Mouse (Mus musculus) Patski (cell line): Measurements from ENCODE around the gene Zfp626. TPM values are rescaled to one million over a fixed set of nuclear protein-coding genes. Genes with fewer than 3 reads are reported as not detected.
"Not testable (repeated sequence)": the region's sequence is repeated elsewhere in the genome, so short reads cannot be mapped to it uniquely, and the experiment has no call there.

Experiments used
- ATAC-seq: fragments of 100-300 bp; one replicate; pipeline ENCODE4 v1.8.0; 2021
- CTCF ChIA-PET: fragments of 350-600 bp; sonication (Branson Sonifier 250); formaldehyde crosslinking; loops from one replicate; lab custom pipeline; 2022; ENCODE audit warnings: inconsistent platforms; lab: Charles Lee
- POLR2A ChIA-PET: fragments of 350-600 bp; sonication (Branson Sonifier 250); formaldehyde crosslinking; loops from one replicate; lab custom pipeline; 2022; ENCODE audit warnings: antibody characterized with exemption, inconsistent platforms; lab: Charles Lee
- DNase-seq: peaks from one replicate; pipeline ENCODE4 v3.0.0-alpha.2; 2011; ENCODE audit warnings: low read depth, low spot score
- H3K27me3 ChIP-seq: fragments of 371-371 bp; one replicate; pipeline ENCODE4 v1.5.1; 2021
- CTCF ChIP-seq: fragments of 100-300 bp; IDR thresholded peaks from one replicate; pipeline ENCODE4 v1.5.1; 2021
- in situ Hi-C: fragments of 300-500 bp; cut with MboI; formaldehyde crosslinking; loops from 3 replicates; pipeline ENCODE4 v1.11.1; 2018; ENCODE audit warnings: low pct_unique_long_range_greater_than_20kb, mixed read lengths
- polyA plus RNA-seq: library from polyadenylated mRNA; unstranded; gene quantifications from one replicate; pipeline ENCODE4 v1.2.3, GENCODE M21; 2021

The Zfp626 gene
- polyA plus RNA-seq, 1 experiment from 2014 or later: 4.2 TPM

DNA sequence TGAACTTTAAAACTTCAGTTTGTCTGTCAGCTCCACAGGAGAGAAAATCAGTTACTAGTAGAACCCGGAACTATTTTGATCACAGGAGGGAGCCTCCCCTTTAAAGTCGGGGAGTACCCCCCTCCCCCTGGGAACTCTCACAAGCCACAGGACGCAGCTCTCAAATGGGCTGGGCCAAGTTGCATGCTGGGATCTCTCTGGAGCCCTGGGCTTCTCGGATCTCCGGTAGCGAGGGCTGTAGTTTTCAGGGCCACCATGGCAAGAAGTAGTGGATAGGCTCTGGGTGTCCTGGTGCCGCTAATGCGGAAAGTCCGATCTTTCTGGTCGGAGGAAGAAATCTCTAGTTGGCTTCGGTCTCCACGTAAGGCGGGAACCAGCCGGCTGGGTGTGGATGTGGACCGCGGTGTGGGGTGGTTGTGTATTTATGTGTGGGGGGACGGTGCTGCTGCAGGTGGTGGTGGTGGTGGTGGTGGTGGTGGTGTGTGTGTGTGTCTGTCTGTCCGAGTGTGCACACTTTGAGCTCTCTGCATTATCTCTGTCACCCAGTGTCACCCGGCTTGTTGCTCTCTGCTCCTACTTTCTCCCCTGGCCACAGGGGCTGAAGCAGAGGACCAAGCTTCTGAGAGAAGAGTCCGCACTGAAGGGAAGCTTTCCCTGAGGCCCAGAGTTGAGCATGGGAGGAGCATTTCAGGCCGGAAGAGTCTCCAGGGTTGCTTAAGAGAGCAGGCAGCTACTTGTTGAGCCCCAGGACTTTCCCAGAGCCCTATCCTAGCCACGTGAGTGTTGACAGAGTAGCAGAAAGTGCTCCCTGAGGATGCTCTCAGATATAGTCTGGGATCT, 53.6 kb downstream of the Zfp626 start:
- DNase-seq (peak; percentile 39), ATAC-seq (peak; percentile 93)
- H3K27me3 ChIP-seq: no peaks in the 10 kb centered on the region
- TF ChIP-seq CTCF: no peak
- ChIA-PET CTCF (interaction anchor here (1.5 to 2.5 kb wide), 3 partner anchors 17 to 43 kb away, joined by 3 to 8 read pairs (median 4); no protein-coding TSS in a partner anchor), POLR2A (interaction anchor here (0.6 kb wide), 2 partner anchors 52 to 68 kb away, joined by 4 read pairs; no protein-coding TSS in a partner anchor)
- in situ Hi-C loops: loop anchor here (5.0 kb wide), 1 partner anchor 117 kb away; the partner anchor contains the start of gene Zfp780b

DNA sequence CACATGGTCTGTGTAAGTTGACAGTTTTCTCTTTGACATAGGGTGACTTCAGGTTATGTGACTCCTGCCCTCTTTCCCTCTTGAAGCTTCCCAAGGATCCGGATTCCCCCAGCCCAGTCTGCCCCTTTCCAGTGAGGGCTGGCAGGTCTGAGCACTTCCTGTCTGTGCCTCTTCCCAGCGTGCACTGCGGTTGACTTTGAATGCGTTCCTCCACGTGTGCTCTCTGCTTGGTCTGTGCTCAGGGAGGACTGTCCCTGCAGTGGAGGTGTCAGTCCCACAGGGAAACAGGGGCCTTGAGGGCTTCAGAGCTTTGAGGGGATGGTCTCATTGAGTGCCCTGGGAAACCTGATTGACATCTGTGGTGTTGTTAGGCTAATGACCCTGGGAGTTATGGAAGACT, 55.6 kb downstream of the Zfp626 start:
- CTCF ChIA-PET, DNase-seq, H3K27me3 ChIP-seq, POLR2A ChIA-PET, ATAC-seq: not testable (repeated sequence)
- in situ Hi-C loops: loop anchor here (5.0 kb wide), 1 partner anchor 115 kb away; the partner anchor contains the start of gene Zfp780b

Other genes with a start within 250 kb of the Zfp626 start
- gene Akt2, start 215.6 kb upstream of the Zfp626 start, polyA plus RNA-seq: 71.9 TPM
- 0.12 TPM for gene Ttc9b, start 153.3 kb upstream of the Zfp626 start, polyA plus RNA-seq
- gene Map3k10, start 132.6 kb upstream of the Zfp626 start, polyA plus RNA-seq: 34.0 TPM
- gene Zfp607b, start 117.9 kb upstream of the Zfp626 start, polyA plus RNA-seq: 1.1 TPM
- 13.1 TPM for gene Zfp60, start 75.8 kb upstream of the Zfp626 start, polyA plus RNA-seq
- gene Zfp59, start 31.4 kb downstream of the Zfp626 start, polyA plus RNA-seq: 5.4 TPM
- 2.7 TPM for gene Zfp607a, start 50.3 kb downstream of the Zfp626 start, polyA plus RNA-seq
- 8.1 TPM for gene Zfp974, start 122.3 kb downstream of the Zfp626 start, polyA plus RNA-seq
- gene Zfp780b, start 172.0 kb downstream of the Zfp626 start, polyA plus RNA-seq: 9.2 TPM
- 3.0 TPM for gene Zfp850, start 206.9 kb downstream of the Zfp626 start, polyA plus RNA-seq
- gene Psmc4, start 242.9 kb downstream of the Zfp626 start, polyA plus RNA-seq: 176 TPM